Mouse (Mus musculus) left cerebral cortex, adult 8-10 months (tissue): ENCODE data around the gene Gbx1. TPM values are rescaled to one million over a fixed set of nuclear protein-coding genes. Genes with fewer than 3 reads are reported as not detected.
"Not testable (repeated sequence)": the region's sequence is repeated elsewhere in the genome, so short reads cannot be mapped to it uniquely, and the experiment has no call there.

Experiments used
- DNase-seq, 2 experiments: peaks; one replicate each; pipeline ENCODE4 v3.0.0; 2022; ENCODE audit warnings: low spot score in 2 of 2
- total RNA-seq, 4 experiments: library from RNA; stranded (reverse); gene quantifications; 2 replicates each; pipeline ENCODE4 v1.2.4; 2022

The Gbx1 gene
- 1 to 10 TPM in 3 of 4 experiments, under 1 TPM in 1; 0.65 to 1.4 (median 1.2) TPM for total RNA-seq

GRCm38 (mm10) chr5:24526889-24527230, at the start of gene Gbx1:
Gene Gbx1 (minus strand): TSS chr5:24527202.
- no peak for DNase-seq

GRCm38 (mm10) chr5:24576801-24577182, 49.8 kb upstream of the Gbx1 start:
- DNase-seq: no peak

GRCm38 (mm10) chr5:24575948-24576347, 48.9 kb upstream of the Gbx1 start:
- no peak for DNase-seq

- DNase-seq: no peak
Measured at GRCm38 (mm10) chr5:24556709-24557108, 29.7 kb upstream of the Gbx1 start, which contains the start of gene 4931409K22Rik. Gene 4931409K22Rik (minus strand): TSS chr5:24556809.

GRCm38 (mm10) chr5:24555335-24555734, 28.3 kb upstream of the Gbx1 start:
- not testable (repeated sequence) for DNase-seq

- no peak for DNase-seq
Measured at GRCm38 (mm10) chr5:24553621-24554244, 26.7 kb upstream of the Gbx1 start.

GRCm38 (mm10) chr5:24551317-24551688, 24.3 kb upstream of the Gbx1 start:
- no peak for DNase-seq

GRCm38 (mm10) chr5:24550598-24551316, 23.8 kb upstream of the Gbx1 start:
- DNase-seq: peak in 1 of 2 experiments; percentile 56

- DNase-seq: no peak
Measured at GRCm38 (mm10) chr5:24542643-24543042, 15.6 kb upstream of the Gbx1 start.

- no peak for DNase-seq
Measured at GRCm38 (mm10) chr5:24541144-24541569, 14.2 kb upstream of the Gbx1 start.

GRCm38 (mm10) chr5:24540387-24541143, 13.6 kb upstream of the Gbx1 start, which contains the start of gene Asb10:
Gene Asb10 (minus strand): TSS chr5:24540978.
- no peak for DNase-seq

- DNase-seq: no peak
Measured at GRCm38 (mm10) chr5:24539571-24540296, 12.7 kb upstream of the Gbx1 start.

GRCm38 (mm10) chr5:24537618-24538017, 10.6 kb upstream of the Gbx1 start:
- no peak for DNase-seq

GRCm38 (mm10) chr5:24536511-24536910, 9.5 kb upstream of the Gbx1 start:
- DNase-seq: no peak

- DNase-seq: no peak
Measured at GRCm38 (mm10) chr5:24535731-24536130, 8.7 kb upstream of the Gbx1 start.

GRCm38 (mm10) chr5:24534292-24534691, 7.3 kb upstream of the Gbx1 start:
- DNase-seq: no peak

- no peak for DNase-seq
Measured at GRCm38 (mm10) chr5:24533391-24533790, 6.4 kb upstream of the Gbx1 start.

GRCm38 (mm10) chr5:24530042-24530689, 3.2 kb upstream of the Gbx1 start:
- peak; percentile 71 to 91 for DNase-seq

GRCm38 (mm10) chr5:24527780-24528179, 778 bp upstream of the Gbx1 start:
- DNase-seq: no peak

- DNase-seq: no peak
Measured at GRCm38 (mm10) chr5:24526190-24526888, 663 bp downstream of the Gbx1 start.
